Mouse (Mus musculus) stomach, postnatal 0 days (tissue): ENCODE measurements around the gene Cep112. TPM values are rescaled to one million over a fixed set of nuclear protein-coding genes. Genes with fewer than 3 reads are reported as not detected.

ENCODE experiments used
- ATAC-seq: fragments of 200-750 bp; cut with Nextera tagmentation; 2 replicates; pipeline ENCODE4 v1.8.0; 2017; ENCODE audit not compliant: low FRiP score, low TSS enrichment
- DNase-seq: peaks from one replicate; pipeline ENCODE4 v3.0.0-alpha.2; 2016; ENCODE audit warnings: low spot score
- H3K27ac ChIP-seq: fragments of 300-500 bp; sonication (generic); replicated peaks from 2 replicates; pipeline ENCODE4 v1.5.1; 2014; ENCODE audit warnings: mild to moderate bottlenecking, control low read depth
- H3K27me3 ChIP-seq: fragments of 300-500 bp; sonication (generic); 2 replicates; pipeline ENCODE4 v1.6.1; 2014; ENCODE audit warnings: low read length; ENCODE audit not compliant: control insufficient read depth, insufficient read depth
- H3K36me3 ChIP-seq: fragments of 300-500 bp; sonication (generic); 2 replicates; pipeline ENCODE4 v1.6.1; 2014; ENCODE audit warnings: low read length, mixed read lengths; ENCODE audit not compliant: control insufficient read depth, insufficient read depth
- H3K4me1 ChIP-seq: fragments of 300-500 bp; sonication (generic); replicated peaks from 2 replicates; pipeline ENCODE4 v1.6.1; 2014; ENCODE audit warnings: antibody characterized with exemption; ENCODE audit not compliant: control insufficient read depth, insufficient read depth
- H3K4me2 ChIP-seq: fragments of 300-500 bp; sonication (generic); replicated peaks from 2 replicates; pipeline ENCODE4 v1.6.1; 2014; ENCODE audit warnings: low read depth, mild to moderate bottlenecking, control low read depth, moderate library complexity
- H3K4me3 ChIP-seq: fragments of 300-500 bp; sonication (generic); 2 replicates; pipeline ENCODE4 v1.5.1; 2014; ENCODE audit warnings: low read depth, low read length, control low read depth
- H3K9ac ChIP-seq: fragments of 300-500 bp; sonication (generic); 2 replicates; pipeline ENCODE4 v1.6.1; 2014; ENCODE audit warnings: mild to moderate bottlenecking, low read length, control low read depth, mixed read lengths
- H3K9me3 ChIP-seq: fragments of 300-500 bp; sonication (generic); 2 replicates; pipeline ENCODE4 v1.6.1; 2016; ENCODE audit warnings: low read length; ENCODE audit not compliant: control insufficient read depth
- CTCF ChIP-seq: IDR thresholded peaks from 2 replicates; pipeline ENCODE4 v1.5.1; 2016; ENCODE audit warnings: antibody characterized with exemption, low read depth, mild to moderate bottlenecking, moderate library complexity
- EP300 ChIP-seq: optimal IDR thresholded peaks from 2 replicates; pipeline ENCODE3; 2016; ENCODE audit warnings: antibody characterized with exemption
- WGBS: fragments of 180-500 bp; shearing (Covaris S2); extraction: QIAGEN DNeasy Blood & Tissue Kit; methylation state at CpG from one replicate; pipeline ENCODE4 v1.1.7; 2014; 5-methylcytosine and 5-hydroxymethylcytosine counted together
- polyA plus RNA-seq: library from polyadenylated mRNA; unstranded; fragments of >200 nt; fragmentation: Nextera tagmentation; extraction: Ambion mirVana; gene quantifications from 2 replicates; pipeline ENCODE4 v1.2.1, GENCODE M21; 2015

Cep112 gene
- polyA plus RNA-seq, 1 experiment from 2014 or later = 3.5 TPM

DNA sequence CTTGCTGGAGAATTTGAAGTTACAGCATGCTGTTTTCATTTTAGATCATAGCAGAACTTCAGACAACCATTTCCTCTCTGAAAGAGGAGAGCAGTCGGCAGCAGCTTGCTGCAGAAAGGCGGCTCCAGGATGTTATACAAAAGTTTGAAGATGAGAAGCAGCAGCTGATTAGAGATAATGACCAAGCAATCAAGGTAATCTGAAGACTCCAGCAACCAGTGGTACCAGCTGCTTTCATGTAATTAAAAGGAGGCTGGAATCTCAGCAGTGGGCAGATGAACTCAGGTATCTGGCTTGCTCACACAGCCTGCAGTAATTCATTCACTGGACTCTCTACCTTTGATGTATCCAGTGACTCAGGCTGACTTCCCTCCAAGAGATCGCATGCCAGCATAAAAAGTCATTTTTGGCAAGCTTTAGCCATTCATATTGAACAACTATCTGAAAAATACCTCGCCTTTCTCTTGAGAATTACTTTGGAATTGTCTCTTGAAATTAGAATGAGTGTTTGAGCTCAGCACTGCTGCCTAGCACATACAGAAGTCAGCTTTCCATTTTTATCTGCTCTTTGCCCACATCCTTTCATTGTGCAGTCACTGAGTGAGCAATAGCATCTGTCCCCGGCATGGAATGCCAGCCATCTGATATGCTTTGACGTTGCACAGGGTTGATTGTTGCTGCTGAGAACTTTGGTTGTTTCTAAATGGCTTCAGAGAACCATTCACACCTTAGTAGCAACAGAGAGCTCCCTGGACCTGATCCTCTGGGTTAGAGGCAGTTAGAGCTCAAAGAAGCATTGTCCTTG is 332.8 kb downstream of the Cep112 start:
- no peaks in the 10 kb centered on the region for H3K27me3 ChIP-seq
- ATAC-seq = no peak
- WGBS = 37% methylated on average over 6 of the region's 6 CpGs

DNA sequence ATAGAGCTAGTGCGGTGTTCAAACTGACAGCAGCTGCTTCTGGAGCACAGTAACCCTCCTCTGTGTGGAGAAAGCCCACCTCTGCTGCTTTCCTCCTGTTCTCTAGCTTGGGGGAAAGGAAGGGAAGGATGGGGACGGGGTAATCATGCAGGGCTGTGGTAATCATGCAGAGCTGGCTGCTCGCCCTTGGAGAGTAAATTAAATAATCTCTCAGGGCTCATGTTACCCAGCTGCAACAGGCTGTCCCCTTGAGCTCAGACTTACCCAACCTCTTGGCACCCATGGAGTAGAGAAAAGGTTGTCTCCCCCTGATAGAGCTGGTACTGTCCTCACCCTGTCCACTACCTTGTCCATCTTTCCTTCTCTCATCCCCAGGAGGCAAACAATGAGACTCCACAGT is 345.1 kb downstream of the Cep112 start:
- Histone ChIP-seq H3K9ac (no peak overlapping the region), H3K27me3 (no peaks in the 10 kb centered on the region), H3K4me3 (no peak overlapping the region), H3K4me2 (no peak overlapping the region), H3K36me3 (no peaks in the 10 kb centered on the region), H3K9me3 (no peaks in the 10 kb centered on the region), H3K27ac (no peak overlapping the region), H3K4me1 (no peaks in the 10 kb centered on the region)
- WGBS = 45% methylated on average over 3 of the region's 3 CpGs
- DNase-seq (no peak), ATAC-seq (no peak)
- TF ChIP-seq EP300 = no peak
- TF ChIP-seq CTCF = no peak

More for the DNA sequence above, 332.8 kb downstream of the Cep112 start:
- H3K9ac ChIP-seq = no peak overlapping the region
- no peak overlapping the region; the same call in 1 of the 2 replicates for H3K27ac ChIP-seq
- TF ChIP-seq EP300 (no peak), CTCF (no peak)
- no peak overlapping the region for H3K4me2 ChIP-seq
- DNase-seq = no peak
- H3K36me3 ChIP-seq = no peaks in the 10 kb centered on the region
- H3K9me3 ChIP-seq = no peaks in the 10 kb centered on the region
- no peak overlapping the region for H3K4me3 ChIP-seq
- H3K4me1 ChIP-seq = no peaks in the 10 kb centered on the region

DNA sequence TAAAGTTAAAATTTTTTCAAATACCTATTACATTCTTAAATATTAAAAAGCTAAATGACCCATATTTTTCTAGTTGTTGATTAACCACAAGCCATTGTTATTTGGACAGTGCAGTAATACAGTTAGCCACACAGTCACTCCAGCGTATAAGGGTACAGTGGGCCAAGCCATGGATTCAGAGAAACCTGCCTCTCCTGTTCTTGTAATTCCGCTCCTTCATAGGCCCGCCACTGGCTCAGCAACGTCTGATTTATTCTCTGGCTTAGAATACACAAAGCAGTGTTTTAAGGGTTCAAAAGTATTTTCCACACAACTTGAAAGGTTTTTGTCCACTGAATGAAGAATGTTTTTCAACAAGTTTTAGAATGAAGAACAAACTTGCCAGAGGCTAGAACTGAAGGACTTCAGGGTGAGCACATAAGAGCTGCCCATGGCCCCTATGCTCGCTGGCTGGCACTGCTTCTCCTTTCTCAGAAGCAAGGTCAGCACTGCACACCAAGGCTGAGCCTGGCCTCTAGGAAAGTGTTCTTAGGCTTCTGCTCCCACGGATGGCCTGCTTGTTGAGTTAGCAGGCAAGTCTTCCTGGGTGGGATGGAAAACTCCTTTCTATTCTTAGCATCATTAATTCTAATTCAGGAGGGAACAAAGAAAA is 349.2 kb downstream of the Cep112 start:
- Histone ChIP-seq H3K4me2 (no peak overlapping the region), H3K4me1 (no peaks in the 10 kb centered on the region), H3K27me3 (no peaks in the 10 kb centered on the region), H3K36me3 (no peaks in the 10 kb centered on the region), H3K27ac (no peak overlapping the region; the same call in 1 of the 2 replicates), H3K9me3 (no peaks in the 10 kb centered on the region), H3K9ac (no peak overlapping the region), H3K4me3 (no peak overlapping the region)
- 0 out of 2 replicates have a peak, but pooled peaks have one; percentile 65 for ATAC-seq
- DNase-seq = peak; percentile 18
- TF ChIP-seq EP300 (no peak), CTCF (peak; percentile 19; the same call in 1 of the 2 replicates)
- 40% methylated on average over 6 of the region's 6 CpGs for WGBS

DNA sequence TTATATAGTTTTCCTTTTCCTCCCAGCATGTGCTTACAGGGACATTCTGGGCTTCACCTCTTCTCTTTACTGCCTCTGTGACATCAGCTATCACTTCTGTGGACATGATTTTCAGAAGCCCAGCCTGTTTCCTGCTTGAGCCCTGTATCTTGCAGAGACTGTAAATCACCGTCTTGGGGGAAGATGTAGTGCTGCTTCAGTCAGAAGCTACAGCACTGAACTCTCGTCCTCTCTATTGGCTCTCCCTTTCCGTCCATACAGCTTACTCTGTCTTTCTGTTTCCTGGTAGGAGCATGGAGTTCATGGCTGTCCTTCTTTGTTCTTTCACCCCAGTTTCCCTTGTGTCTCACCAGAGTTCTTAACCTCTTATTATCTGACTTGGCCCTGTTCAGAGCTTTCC is 352.2 kb downstream of the Cep112 start:
- no peaks in the 10 kb centered on the region for H3K4me1 ChIP-seq
- no peak overlapping the region for H3K9ac ChIP-seq
- no peak overlapping the region for H3K4me2 ChIP-seq
- TF ChIP-seq CTCF (no peak), EP300 (no peak)
- no peaks in the 10 kb centered on the region for H3K36me3 ChIP-seq
- no peaks in the 10 kb centered on the region for H3K27me3 ChIP-seq
- 50% methylated on average over 3 of the region's 3 CpGs for WGBS
- no peak overlapping the region for H3K4me3 ChIP-seq
- H3K27ac ChIP-seq = no peak overlapping the region
- no peak for DNase-seq
- ATAC-seq = no peak
- H3K9me3 ChIP-seq = no peaks in the 10 kb centered on the region

DNA sequence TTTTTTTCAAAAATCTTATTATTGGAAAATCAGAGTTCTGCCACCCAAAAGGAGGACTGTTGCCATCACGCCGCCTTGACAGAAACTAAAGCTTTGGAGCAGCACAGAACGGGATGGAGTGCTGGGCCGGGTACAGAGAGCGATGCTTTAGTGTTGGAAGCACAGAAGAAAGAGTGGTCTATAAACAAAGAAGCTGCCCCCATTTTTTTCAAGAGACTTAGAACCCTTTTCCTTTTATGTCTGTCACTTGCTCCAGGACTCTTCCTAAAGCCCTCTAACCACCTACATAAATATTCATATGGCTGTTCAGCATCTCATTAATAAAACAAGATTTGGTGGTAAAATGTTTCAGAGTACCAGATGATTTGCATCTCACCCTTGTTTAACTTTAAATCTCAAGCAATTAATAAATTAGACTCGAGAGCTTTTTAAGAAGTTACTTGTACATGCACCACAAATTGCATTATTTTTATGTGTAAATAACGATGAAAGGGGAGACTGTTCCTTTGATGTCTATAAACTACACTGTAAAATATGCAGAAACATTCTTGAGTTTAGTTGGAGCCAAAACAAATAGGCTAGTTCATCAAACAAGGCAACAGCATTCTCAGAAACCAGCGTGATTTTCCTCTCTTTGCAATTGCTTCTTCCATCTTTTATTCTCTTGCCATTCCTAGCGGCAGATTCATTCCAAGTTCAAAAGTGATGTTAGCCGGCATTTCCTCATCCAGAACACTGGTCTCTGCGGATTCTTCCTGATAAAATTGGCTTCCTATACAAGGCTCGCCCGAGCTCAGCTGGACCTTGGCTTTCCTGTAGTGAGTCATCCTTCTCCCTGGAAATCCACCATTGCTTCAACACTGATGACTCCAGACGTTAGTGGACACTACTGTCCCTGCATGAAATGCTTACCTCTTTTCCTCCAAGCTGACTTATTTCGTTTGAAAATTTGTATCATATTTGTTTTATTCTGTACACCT is 355.6 kb downstream of the Cep112 start:
- WGBS = 71% methylated on average over 15 of the region's 15 CpGs
- Histone ChIP-seq H3K9ac (no peak overlapping the region), H3K9me3 (no peaks in the 10 kb centered on the region), H3K4me2 (no peak overlapping the region), H3K27ac (no peak overlapping the region), H3K36me3 (no peaks in the 10 kb centered on the region), H3K4me3 (no peak overlapping the region), H3K4me1 (no peaks in the 10 kb centered on the region), H3K27me3 (no peaks in the 10 kb centered on the region)
- DNase-seq (no peak), ATAC-seq (no peak)
- TF ChIP-seq CTCF = no peak
- no peak for TF ChIP-seq EP300
